Mouse (Mus musculus) ES-E14 (cell line): Measurements from ENCODE around the gene Spink2. TPM values are rescaled to one million over a fixed set of nuclear protein-coding genes. Genes with fewer than 3 reads are reported as not detected.
A peak's percentile ranks its signal among the peaks of the same experiment; 100 is the strongest.

Experiments used
- DNase-seq: peaks from one replicate; pipeline ENCODE4 v3.0.0-alpha.2; 2013; ENCODE audit warnings: low read depth, low spot score
- H3K27ac ChIP-seq: 2 replicates; pipeline ENCODE4 v1.5.1; 2012; ENCODE audit warnings: low read depth, mild to moderate bottlenecking, low read length, moderate library complexity, mixed read lengths; ENCODE audit not compliant: poor library complexity, insufficient read depth, severe bottlenecking
- H3K36me3 ChIP-seq: 2 replicates; pipeline ENCODE4 v1.6.1; 2012; ENCODE audit warnings: mild to moderate bottlenecking, low read length, moderate library complexity, mixed read lengths; ENCODE audit not compliant: control insufficient read depth, poor library complexity, insufficient read depth, severe bottlenecking
- H3K4me1 ChIP-seq, 2 experiments: fragments of 150-350 bp in 1 of 2; sonication (generic) in 1 of 2; 2 replicates each; pipeline ENCODE4 v1.6.1; 2012; ENCODE audit warnings: low read length in 2 of 2, mild to moderate bottlenecking in 1 of 2, mixed read lengths in 1 of 2; ENCODE audit not compliant: control insufficient read depth in 2 of 2, insufficient read depth in 2 of 2, poor library complexity in 1 of 2
- H3K4me3 ChIP-seq, 2 experiments: fragments of 150-350 bp in 1 of 2; sonication (generic) in 1 of 2; 2 replicates each; pipeline ENCODE4 v1.5.1; 2012; ENCODE audit warnings: low read length in 2 of 2, low read depth in 1 of 2, mild to moderate bottlenecking in 1 of 2, mixed read lengths in 1 of 2; ENCODE audit not compliant: insufficient read depth in 1 of 2, poor library complexity in 1 of 2, severe bottlenecking in 1 of 2
- H3K9ac ChIP-seq: 2 replicates; pipeline ENCODE4 v1.6.1; 2012; ENCODE audit warnings: low read depth, mild to moderate bottlenecking, low read length, mixed read lengths; ENCODE audit not compliant: poor library complexity, insufficient read depth, severe bottlenecking
- H3K9me3 ChIP-seq: fragments of 150-350 bp; sonication (generic); 2 replicates; pipeline ENCODE4 v1.6.1; 2012; ENCODE audit warnings: low read depth, mild to moderate bottlenecking, low read length; ENCODE audit not compliant: control insufficient read depth, insufficient read depth
- CHD2 ChIP-seq: IDR thresholded peaks from 2 replicates; pipeline ENCODE4 v1.6.1; 2014; ENCODE audit warnings: mild to moderate bottlenecking, low read depth, low read length, inconsistent platforms
- HCFC1 ChIP-seq: IDR thresholded peaks from 2 replicates; pipeline ENCODE4 v1.6.1; 2012; ENCODE audit warnings: low read length, inconsistent platforms, borderline replicate concordance; ENCODE audit not compliant: insufficient read depth
- MAFK ChIP-seq: IDR thresholded peaks from 2 replicates; pipeline ENCODE4 v1.6.1; 2014; ENCODE audit warnings: mild to moderate bottlenecking, low read depth, low read length, inconsistent platforms; ENCODE audit not compliant: insufficient read depth
- ZC3H11A ChIP-seq: IDR thresholded peaks from 2 replicates; pipeline ENCODE4 v1.6.1; 2012; ENCODE audit warnings: low read depth, mild to moderate bottlenecking, inconsistent platforms, low read length, borderline replicate concordance
- ZNF384 ChIP-seq: IDR thresholded peaks from 2 replicates; pipeline ENCODE4 v1.6.1; 2012; ENCODE audit warnings: low read depth, low read length, inconsistent platforms
- in situ Hi-C, 2 experiments: fragments of 600-800 bp; cut with MboI; formaldehyde crosslinking; loops; one replicate each; pipeline ENCODE4 v1.15.1; 2025; ENCODE audit warnings: low sequenced_read_pairs in 2 of 2, inconsistent platforms in 1 of 2; ENCODE audit not compliant: unreplicated experiment in 2 of 2
- total RNA-seq: library from RNA; depleted of rRNA; stranded (reverse); fragments of 300-350 nt; gene quantifications from 2 replicates; pipeline ENCODE4 v1.2.3, GENCODE M21; 2012; rRNA removed

Gene Spink2
- total RNA-seq, 1 experiment, result 0.98 TPM

GRCm38 (mm10) chr5:77162566-77162965 lies 48.7 kb downstream of the Spink2 start:
- H3K4me1 ChIP-seq, result peaks cover 1 to 15% of the 10 kb centered on the region in 2 experiments; a peak in 2 of 4 replicates
- no peak overlapping the region for H3K27ac ChIP-seq
- H3K9ac ChIP-seq, result no peak overlapping the region
- no peak for DNase-seq
- H3K36me3 ChIP-seq, result no peaks in the 10 kb centered on the region
- in situ Hi-C loops, result no loop called here
- no peaks in the 10 kb centered on the region for H3K9me3 ChIP-seq
- H3K4me3 ChIP-seq, result no peak overlapping the region
- TF ChIP-seq ZC3H11A (no peak), MAFK (no peak), CHD2 (no peak)

- no peak overlapping the region for H3K9ac ChIP-seq
- peaks cover 1 to 13% of the 10 kb centered on the region in 2 experiments; a peak in 3 of 4 replicates for H3K4me1 ChIP-seq
- H3K9me3 ChIP-seq, result no peaks in the 10 kb centered on the region
- no peak for DNase-seq
- TF ChIP-seq ZC3H11A, result no peak
- no peak for TF ChIP-seq HCFC1
- in situ Hi-C loops, result no loop called here
- peak overlapping the region in 1 of 2 experiments; percentile 23; a peak in 1 of 4 replicates for H3K4me3 ChIP-seq
- H3K36me3 ChIP-seq, result no peaks in the 10 kb centered on the region
- no peak overlapping the region for H3K27ac ChIP-seq
Measured at GRCm38 (mm10) chr5:77157777-77158540, 53.3 kb downstream of the Spink2 start.

DNA sequence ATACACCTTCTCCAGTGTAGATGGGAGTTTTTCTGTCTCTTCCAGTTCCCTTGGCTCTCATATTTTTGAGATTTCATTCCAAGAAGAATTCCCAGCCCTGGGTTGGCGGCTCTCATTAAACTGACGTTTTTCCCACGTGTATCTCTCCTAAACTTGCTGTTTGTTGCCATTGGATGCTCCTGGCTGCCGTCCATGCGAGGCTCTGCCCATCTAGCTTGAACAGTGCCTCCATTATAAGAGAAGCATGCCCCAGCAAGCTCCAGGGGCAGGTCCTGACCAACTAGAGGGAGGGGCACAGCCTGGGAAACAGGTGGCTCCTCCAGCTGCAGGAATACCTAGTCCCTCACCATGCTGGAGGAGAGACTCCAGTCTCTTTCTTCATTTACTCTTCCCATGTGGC lies 54.3 kb downstream of the Spink2 start:
- H3K36me3 ChIP-seq, result no peaks in the 10 kb centered on the region
- H3K4me3 ChIP-seq, result no peak overlapping the region
- peaks cover 1 to 13% of the 10 kb centered on the region in 2 experiments; a peak in 3 of 4 replicates for H3K4me1 ChIP-seq
- no peak overlapping the region for H3K9ac ChIP-seq
- no peak for DNase-seq
- no peak for TF ChIP-seq MAFK
- no peak for TF ChIP-seq CHD2
- H3K9me3 ChIP-seq, result no peaks in the 10 kb centered on the region
- H3K27ac ChIP-seq, result no peak overlapping the region
- in situ Hi-C loops, result no loop called here

GRCm38 (mm10) chr5:77155526-77155925 lies 55.7 kb downstream of the Spink2 start:
- H3K9me3 ChIP-seq, result no peaks in the 10 kb centered on the region
- no peak overlapping the region for H3K9ac ChIP-seq
- H3K36me3 ChIP-seq, result no peaks in the 10 kb centered on the region
- no peak for DNase-seq
- H3K27ac ChIP-seq, result no peak overlapping the region
- TF ChIP-seq ZC3H11A, result no peak
- no peak for TF ChIP-seq ZNF384
- no peak for TF ChIP-seq HCFC1
- TF ChIP-seq CHD2, result no peak
- TF ChIP-seq MAFK, result no peak
- peaks cover 1 to 13% of the 10 kb centered on the region in 2 experiments; a peak in 3 of 4 replicates for H3K4me1 ChIP-seq
- no peak overlapping the region for H3K4me3 ChIP-seq
- in situ Hi-C loops, result no loop called here

Other genes starting within 250 kb of the Spink2 start
- 65.9 and 67.0 TPM in 2 replicates for gene Srp72, start 236.8 kb downstream of the Spink2 start, total RNA-seq
- gene Arl9, start 207.4 kb downstream of the Spink2 start, total RNA-seq, result not detected in 2 replicates
- gene Thegl, start 195.4 kb downstream of the Spink2 start, total RNA-seq, result not detected in 2 replicates
- gene Hopx, start 96.3 kb downstream of the Spink2 start, total RNA-seq, result 3.9 and 4.9 TPM in 2 replicates
- gene Rest, start 54.0 kb upstream of the Spink2 start, total RNA-seq, result 108 and 120 TPM in 2 replicates
- 19.6 and 30.8 TPM in 2 replicates for gene Noa1, start 98.6 kb upstream of the Spink2 start, total RNA-seq
- 151 and 184 TPM in 2 replicates for gene Polr2b, start 98.7 kb upstream of the Spink2 start, total RNA-seq
- 23.4 and 65.2 TPM in 2 replicates for gene Igfbp7, start 196.6 kb upstream of the Spink2 start, total RNA-seq